ENCODE assay signal across 10 mouse cellular contexts in genomic region chr11:97448611-97449394, GRCm38 (mm10). TPM values are rescaled to one million over a fixed set of nuclear protein-coding genes. Genes with fewer than 3 reads are reported as not detected.
DNase-seq lines count a peak whose midpoint lies in the region; ATAC-seq and TF ChIP-seq lines count a peak whose summit lies in the region.
"Had no signal": no experiment of that assay in that cellular context is flagged by ENCODE, and none has a peak within 500 bp of the region (broad histone marks: within the 10 kb centered on the region; RNA-seq: fewer than 3 reads in every experiment).

No protein-coding gene starts in this region.

- DNase-seq in heart, adult 2 months, result peak; percentile 47 to 64
- no peak for DNase-seq in heart, adult 9 months (ENCODE audit: low spot score in 2 of 2)
- no peak for DNase-seq in G1E (ENCODE audit: low spot score)
- no peak for DNase-seq in spleen, adult 12 weeks (ENCODE audit: low spot score)
- DNase-seq in midbrain, embryonic 10.5 days (ENCODE audit: low spot score), result no peak
- DNase-seq in testis, postnatal 14 days (ENCODE audit: low spot score), result no peak

- no peak for ATAC-seq in G1E (ENCODE audit: extremely low read depth, insufficient number of reproducible peaks, low FRiP score, poor library complexity, severe bottlenecking)
- ATAC-seq in heart, embryonic 11.5 days (replicated peaks; ENCODE audit: insufficient number of reproducible peaks, low FRiP score, low TSS enrichment), result no peak
- no peak for ATAC-seq in liver, embryonic 16.5 days (ENCODE audit: low read depth)

- H3K79me2 ChIP-seq in heart, adult 2 months (replicated peaks; ENCODE audit: control insufficient read depth, insufficient read depth, low read length), result no peaks in the 10 kb centered on the region; the same call in 1 of the 2 replicates

- no peaks in the 10 kb centered on the region for H3K9me3 ChIP-seq in G1E (replicated peaks)
- no peaks in the 10 kb centered on the region for H3K9me3 ChIP-seq in heart, embryonic 11.5 days (replicated peaks; ENCODE audit: control insufficient read depth, low read length)
- no peaks in the 10 kb centered on the region for H3K9me3 ChIP-seq in liver, embryonic 16.5 days (replicated peaks; ENCODE audit: control insufficient read depth, low read length)
- H3K9me3 ChIP-seq in midbrain, embryonic 10.5 days (replicated peaks), result no peaks in the 10 kb centered on the region
- H3K9me3 ChIP-seq: megakaryocyte, embryonic 14.5 days had no signal

- no peak overlapping the region for H3K4me3 ChIP-seq in heart, adult 2 months
- 0 out of 2 replicates have a peak overlapping the region, but pooled peaks have one; percentile 71 for H3K4me3 ChIP-seq in G1E (ENCODE audit: low read depth, low read length)
- no peak overlapping the region for H3K4me3 ChIP-seq in heart, embryonic 11.5 days (ENCODE audit: low read depth, low read length)
- no peak overlapping the region for H3K4me3 ChIP-seq in liver, embryonic 16.5 days (ENCODE audit: low read depth, low read length)
- no peak overlapping the region; the same call in 1 of the 2 replicates for H3K4me3 ChIP-seq in midbrain, embryonic 10.5 days

- TF ChIP-seq CTCF in heart, adult 2 months (IDR thresholded peaks at IDR 0.05), result no peak
- no peak for TF ChIP-seq CTCF in G1E (IDR thresholded peaks at IDR 0.05; ENCODE audit: low read depth, low read length)

- WGBS in heart, adult 2 months, result 68% methylated on average over 11 of the region's 11 CpGs
- WGBS in heart, embryonic 11.5 days (ENCODE audit: insufficient replicate concordance), result 89% methylated on average over 11 of the region's 11 CpGs
- WGBS in liver, embryonic 16.5 days (ENCODE audit: insufficient replicate concordance), result 76% methylated on average over 11 of the region's 11 CpGs
- 87% methylated on average over 11 of the region's 11 CpGs for WGBS in midbrain, embryonic 10.5 days

- H3K36me3 ChIP-seq in heart, adult 2 months (ENCODE audit: control insufficient read depth, insufficient read depth, low read length), result no peaks in the 10 kb centered on the region
- H3K36me3 ChIP-seq in G1E (replicated peaks), result peaks cover 83% of the 10 kb centered on the region
- peaks cover 47% of the 10 kb centered on the region for H3K36me3 ChIP-seq in heart, embryonic 11.5 days (ENCODE audit: control insufficient read depth, insufficient read depth, low read length)
- H3K36me3 ChIP-seq in liver, embryonic 16.5 days (ENCODE audit: control insufficient read depth, insufficient read depth), result peaks cover 73% of the 10 kb centered on the region
- H3K36me3 ChIP-seq in midbrain, embryonic 10.5 days, result peaks cover 31% of the 10 kb centered on the region

- H3K27me3 ChIP-seq in heart, adult 2 months (ENCODE audit: control insufficient read depth, insufficient read depth, low read length), result no peaks in the 10 kb centered on the region
- H3K27me3 ChIP-seq in G1E (ENCODE audit: insufficient read depth, low read length), result no peaks in the 10 kb centered on the region
- H3K27me3 ChIP-seq in heart, embryonic 11.5 days (ENCODE audit: control insufficient read depth, insufficient read depth, low read length), result no peaks in the 10 kb centered on the region
- no peaks in the 10 kb centered on the region for H3K27me3 ChIP-seq in liver, embryonic 16.5 days (ENCODE audit: control insufficient read depth, insufficient read depth, low read depth, low read length)
- H3K27me3 ChIP-seq in midbrain, embryonic 10.5 days (ENCODE audit: low read depth, poor library complexity, severe bottlenecking), result peaks cover 10% of the 10 kb centered on the region; the same call in 1 of the 2 replicates
- H3K27me3 ChIP-seq: megakaryocyte, embryonic 14.5 days had no signal

- TF ChIP-seq POLR2A in heart, adult 2 months (IDR thresholded peaks at IDR 0.05; ENCODE audit: insufficient read depth, low read depth, low read length), result no peak

- H3K4me2 ChIP-seq in heart, embryonic 11.5 days, result no peak overlapping the region
- H3K4me2 ChIP-seq in liver, embryonic 16.5 days (ENCODE audit: low read depth, low read length), result peak overlapping the region; percentile 14; the same call in 1 of the 2 replicates

- intact Hi-C loops in heart, adult 2 months (cut with DNase I), result no loop called here

- no peak for TF ChIP-seq EP300 in heart, adult 2 months (IDR thresholded peaks at IDR 0.05; ENCODE audit: insufficient read depth, low read depth, low read length)

- H3K27ac ChIP-seq in heart, adult 2 months, result peak overlapping the region; percentile 89; the same call in 1 of the 2 replicates
- H3K27ac ChIP-seq in heart, embryonic 11.5 days (ENCODE audit: low read depth, low read length), result 0 out of 2 replicates have a peak overlapping the region, but pooled peaks have one; percentile 73
- H3K27ac ChIP-seq in liver, embryonic 16.5 days (ENCODE audit: low read length), result peak overlapping the region; percentile 70
- no peak overlapping the region for H3K27ac ChIP-seq in midbrain, embryonic 10.5 days (replicated peaks)

- H3K4me1 ChIP-seq in heart, adult 2 months (ENCODE audit: control insufficient read depth, insufficient read depth, low read length), result peaks cover 14% of the 10 kb centered on the region
- peaks cover 85% of the 10 kb centered on the region for H3K4me1 ChIP-seq in G1E (ENCODE audit: insufficient read depth, low read depth, low read length)
- H3K4me1 ChIP-seq in heart, embryonic 11.5 days (ENCODE audit: control insufficient read depth, insufficient read depth, low read length), result peaks cover 34% of the 10 kb centered on the region
- H3K4me1 ChIP-seq in liver, embryonic 16.5 days (ENCODE audit: control insufficient read depth, low read depth, low read length), result peaks cover 68% of the 10 kb centered on the region
- H3K4me1 ChIP-seq in midbrain, embryonic 10.5 days, result peaks cover 54% of the 10 kb centered on the region

- H3K9ac ChIP-seq in heart, adult 2 months (ENCODE audit: low read depth, low read length), result no peak overlapping the region
- no peak overlapping the region for H3K9ac ChIP-seq in heart, embryonic 11.5 days (ENCODE audit: low read depth, low read length)
- H3K9ac ChIP-seq in liver, embryonic 16.5 days (ENCODE audit: low read depth, low read length), result no peak overlapping the region

RNA-seq across cellular contexts. Expression of gene Arhgap23, which starts 33.5 kb away (rescaled TPM):
- 10 to 100 TPM; 12.8 to 13.7 TPM for total RNA-seq in heart, adult 2 months (2021)
- polyA plus RNA-seq in heart, adult 2 months (2012; rRNA removed), result 18.4 and 19.2 TPM in 2 replicates
- total RNA-seq in G1E (2014; fragmentation: Nextera tagmentation) (8.5 and 17.9 TPM in 2 replicates), G1E (2017) (2.4 and 4.4 TPM in 2 replicates)
- polyA plus RNA-seq in G1E (2012), result 18.6 and 21.9 TPM in 2 replicates
- polyA plus RNA-seq in heart, embryonic 11.5 days (2014; fragmentation: Nextera tagmentation; extraction: Ambion mirVana), result 6.7 and 8.3 TPM in 2 replicates
- 4.8 and 5.4 TPM in 2 replicates for polyA plus RNA-seq in liver, embryonic 16.5 days (2015; fragmentation: Nextera tagmentation; extraction: Ambion mirVana)
- 1.9 and 2.3 TPM in 2 replicates for polyA plus RNA-seq in midbrain, embryonic 10.5 days (2016; fragmentation: Nextera tagmentation; extraction: Ambion mirVana)

RNA-seq across cellular contexts. Expression of gene 4933428G20Rik, which starts 51.3 kb away (rescaled TPM):
- total RNA-seq in heart, adult 2 months (2021), result not detected
- polyA plus RNA-seq in heart, adult 2 months (2012; rRNA removed), result not detected in 2 replicates
- not detected in 2 replicates for total RNA-seq in G1E (2014; fragmentation: Nextera tagmentation)
- total RNA-seq in G1E (2017), result not detected in 2 replicates
- not detected in 2 replicates for polyA plus RNA-seq in G1E (2012)
- polyA plus RNA-seq in heart, embryonic 11.5 days (2014; fragmentation: Nextera tagmentation; extraction: Ambion mirVana), result 0.11 TPM in 1 of 2 replicates, not detected in the other
- polyA plus RNA-seq in liver, embryonic 16.5 days (2015; fragmentation: Nextera tagmentation; extraction: Ambion mirVana), result 0.46 and 0.59 TPM in 2 replicates
- 0.25 and 0.28 TPM in 2 replicates for polyA plus RNA-seq in midbrain, embryonic 10.5 days (2016; fragmentation: Nextera tagmentation; extraction: Ambion mirVana)
- total RNA-seq: gastrocnemius, postnatal 4 days had no signal

Comparison
In these comparisons a context has a peak if more than half of its experiments do, and no peak if none do; other contexts are left out.
1. DNase-seq: peak in heart, adult 2 months (2 of 2); none in heart, adult 9 months (0 of 2), G1E (single experiment), spleen, adult 12 weeks (single experiment), midbrain, embryonic 10.5 days (single experiment) and testis, postnatal 14 days (single experiment).